Mouse (Mus musculus): ENCODE measurements around the gene Kif6.

Kif6 gene

DNA sequence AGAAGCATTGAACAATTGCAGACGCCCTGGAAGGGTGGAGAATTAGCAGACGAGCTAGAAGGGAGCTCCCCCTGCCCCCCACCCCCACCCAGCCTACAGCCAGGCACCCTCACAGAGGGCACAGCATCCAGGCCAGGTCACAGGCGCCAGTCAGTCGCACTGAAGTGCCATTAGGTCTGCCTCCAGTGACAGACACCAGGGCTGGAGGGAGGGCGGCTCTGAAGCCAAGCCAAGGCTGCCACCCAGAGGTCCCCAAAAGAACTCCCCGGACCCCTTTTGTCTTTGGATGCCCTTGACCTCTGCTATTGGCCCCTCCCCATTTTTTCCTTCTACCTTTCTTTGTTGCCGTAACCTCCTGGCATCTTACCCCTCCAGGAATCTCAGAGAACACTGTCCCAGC lies 274.7 kb downstream of the Kif6 start:
- DNase-seq (ENCODE audit: low read depth in 2 of 2, low spot score in 2 of 2), result no peak

DNA sequence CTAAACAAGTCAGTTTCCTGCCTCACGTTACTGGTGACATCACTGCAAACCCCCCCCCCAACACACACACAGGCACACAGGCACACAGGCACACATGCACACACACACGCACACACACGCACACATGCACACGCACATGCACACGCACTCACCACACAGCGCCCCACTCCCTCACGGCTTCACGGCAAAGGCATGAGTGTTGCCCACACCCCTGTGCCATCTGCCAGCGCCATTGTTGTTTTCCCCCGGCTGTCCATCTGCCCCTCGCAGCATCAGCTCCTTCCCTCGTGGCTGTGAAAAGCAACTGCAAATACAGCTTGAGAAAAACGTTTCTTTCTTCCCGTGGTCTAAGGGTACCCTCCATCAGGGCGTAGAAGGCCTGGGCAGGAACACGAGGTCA lies 275.9 kb downstream of the Kif6 start:
- no peak for DNase-seq (ENCODE audit: low read depth in 2 of 2, low spot score in 2 of 2)

DNA sequence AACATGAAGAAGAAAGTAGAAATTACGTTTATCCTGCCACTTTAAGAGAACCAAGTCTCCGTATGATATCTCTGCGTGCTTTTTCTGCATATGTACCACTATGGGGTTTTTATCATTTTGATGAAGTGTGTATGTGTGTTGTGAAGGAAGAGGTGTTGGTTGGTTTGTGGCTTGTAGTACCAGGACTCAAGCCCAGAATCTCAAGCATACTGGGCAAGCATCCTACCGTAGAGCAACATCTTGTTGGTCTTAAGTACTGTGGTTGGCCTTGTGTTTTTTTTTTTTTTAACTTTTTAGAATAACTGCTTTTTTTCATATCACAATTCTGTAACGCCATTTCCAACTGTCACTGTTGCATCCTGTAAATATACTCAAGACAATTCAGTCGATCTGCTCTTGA lies 277.5 kb downstream of the Kif6 start:
- no peak for DNase-seq (ENCODE audit: low read depth in 2 of 2, low spot score in 2 of 2)

DNA sequence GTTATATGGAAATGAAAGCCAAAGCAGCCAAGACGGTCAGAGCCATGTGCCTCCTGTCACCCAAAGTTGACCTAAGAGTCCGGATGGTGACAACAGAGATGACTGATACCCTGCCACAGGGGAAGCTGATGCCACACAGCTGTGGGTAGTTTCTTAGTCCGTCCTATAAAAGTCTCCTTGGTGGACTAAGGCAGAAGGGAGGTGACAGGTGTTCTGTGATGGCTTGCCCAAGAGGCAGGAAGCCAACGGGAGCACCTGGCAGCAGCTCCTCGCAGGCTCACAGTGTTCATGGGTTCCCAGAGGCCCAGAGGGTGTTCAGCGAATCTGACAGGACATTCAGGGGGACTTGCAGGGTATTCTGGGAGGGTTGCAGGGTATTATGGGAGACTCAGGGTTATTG lies 279.5 kb downstream of the Kif6 start:
- no peak for DNase-seq (ENCODE audit: low read depth in 2 of 2, low spot score in 2 of 2)

DNA sequence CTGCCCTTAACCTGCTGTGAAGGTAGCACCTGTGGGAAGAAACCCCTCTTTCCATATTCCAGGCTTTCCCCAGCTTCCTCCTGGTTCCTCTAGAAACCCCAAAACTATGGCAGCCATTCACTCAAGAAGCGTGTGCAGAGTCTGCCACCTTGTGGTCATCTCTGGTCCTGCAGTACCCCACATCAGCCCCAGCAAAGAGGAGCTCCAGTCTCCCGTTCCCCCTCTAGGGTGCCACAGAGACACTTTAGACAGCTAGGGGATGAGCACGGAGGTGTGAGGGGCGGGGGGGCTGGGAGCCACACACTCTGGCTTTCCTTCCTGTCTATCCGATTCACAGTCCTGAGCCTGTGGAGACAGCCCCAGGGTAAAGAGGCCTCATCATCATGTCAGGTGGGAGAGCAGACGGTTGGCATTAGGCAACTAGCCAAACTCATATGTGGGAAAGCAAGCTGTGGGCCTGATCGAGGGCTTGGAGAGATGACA lies 284.0 kb downstream of the Kif6 start:
- DNase-seq (ENCODE audit: low read depth in 2 of 2, low spot score in 2 of 2), result peak; percentile 18 to 20

DNA sequence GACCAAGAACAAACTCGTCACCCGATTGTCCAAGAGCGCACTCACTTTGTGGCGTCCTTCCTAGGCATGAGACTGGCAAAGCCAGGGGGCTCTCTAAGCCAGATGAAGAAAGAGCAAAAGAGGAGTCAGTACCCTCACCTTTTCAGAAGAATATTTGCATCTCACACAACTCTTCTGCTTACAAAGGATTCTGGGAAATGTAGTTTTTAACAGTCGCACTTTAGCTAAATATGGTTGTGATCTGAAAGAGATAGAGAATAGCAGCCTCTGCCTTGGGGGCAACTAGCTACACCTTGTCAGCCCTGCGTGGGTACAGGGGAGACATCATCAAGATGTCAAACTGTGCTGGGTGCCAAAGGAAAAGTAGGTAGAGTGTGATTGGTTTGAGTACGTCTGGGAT lies 287.7 kb downstream of the Kif6 start:
- DNase-seq (ENCODE audit: low read depth in 2 of 2, low spot score in 2 of 2), result no peak

DNA sequence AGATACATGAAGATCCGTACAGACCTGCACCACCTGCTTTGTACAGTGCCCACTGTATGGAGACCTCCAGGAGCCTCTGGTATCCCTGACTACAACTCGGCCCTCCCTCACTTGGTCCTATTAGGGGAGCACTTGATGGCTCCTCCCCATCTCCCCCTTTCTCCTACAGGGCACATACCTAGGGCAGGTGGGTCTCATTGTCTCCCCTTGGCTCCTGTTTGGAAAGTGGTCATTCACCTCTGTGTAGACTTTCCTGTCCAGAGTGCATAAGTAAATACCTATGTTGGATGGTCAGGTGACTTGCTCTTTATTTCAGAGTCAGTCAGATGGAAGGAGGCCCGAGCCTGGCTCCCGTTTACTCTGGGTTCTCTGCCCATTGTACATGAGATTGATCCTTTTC lies 308.5 kb downstream of the Kif6 start:
- DNase-seq (ENCODE audit: low read depth in 2 of 2, low spot score in 2 of 2), result no peak

DNA sequence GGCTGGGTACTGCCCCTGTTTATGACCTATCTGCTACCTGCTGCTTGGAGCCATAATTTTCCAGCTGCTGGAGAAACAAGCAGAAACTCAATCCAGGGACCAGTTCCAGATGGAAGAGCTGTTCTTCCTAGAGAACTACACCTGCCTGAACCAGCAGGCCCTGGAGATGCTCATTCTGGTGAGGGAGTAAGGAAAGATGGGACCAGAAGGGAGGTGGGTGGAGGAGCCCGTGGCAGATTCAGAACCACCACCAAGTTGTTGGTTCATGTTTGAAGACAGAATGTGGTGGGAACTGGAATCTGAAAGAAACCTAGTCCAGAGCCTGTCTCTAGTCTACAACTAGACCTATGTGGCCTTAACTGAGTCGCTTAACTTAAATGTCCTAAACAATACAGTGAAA lies 312.7 kb downstream of the Kif6 start:
- no peak for DNase-seq (ENCODE audit: low read depth in 2 of 2, low spot score in 2 of 2)

DNA sequence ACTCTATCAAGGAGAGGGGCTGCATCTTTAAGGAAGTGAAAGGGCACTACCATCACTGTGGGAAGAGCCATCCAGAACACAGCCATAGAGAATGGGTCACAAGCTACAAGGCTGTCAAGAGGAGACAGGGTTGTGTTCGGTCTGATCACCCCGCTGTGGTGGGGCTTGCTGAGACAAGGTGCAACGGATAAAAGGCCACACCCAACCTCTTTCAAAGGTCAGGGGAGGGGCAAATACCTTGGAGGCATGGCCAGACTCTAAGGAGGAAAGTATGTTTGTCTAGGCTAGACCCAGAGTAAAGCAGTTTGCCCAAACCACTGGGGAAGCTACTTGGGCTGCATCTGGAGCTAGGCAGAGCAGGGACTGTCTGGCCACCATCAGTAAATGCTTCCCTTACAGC lies 318.9 kb downstream of the Kif6 start:
- no peak for DNase-seq (ENCODE audit: low read depth in 2 of 2, low spot score in 2 of 2)

DNA sequence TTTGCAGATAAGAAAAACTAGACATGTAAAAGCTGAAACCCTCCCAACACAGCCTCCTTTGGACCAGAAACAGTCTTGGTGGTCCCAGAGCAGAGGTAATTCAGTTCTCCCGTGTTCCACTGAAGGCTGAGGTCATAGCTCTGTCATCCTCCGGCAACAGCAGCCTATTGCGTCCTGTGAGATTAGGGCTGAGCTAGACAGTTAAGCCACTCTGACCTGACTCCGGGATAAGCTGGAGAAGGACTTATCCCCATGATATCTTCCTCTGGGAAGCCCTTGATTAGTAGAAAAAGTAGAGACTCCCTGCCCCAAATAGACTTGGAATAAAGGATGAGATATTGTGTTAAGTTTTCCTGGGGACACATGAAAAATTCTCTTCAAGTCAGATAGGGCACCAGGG lies 319.6 kb downstream of the Kif6 start:
- DNase-seq (ENCODE audit: low read depth in 2 of 2, low spot score in 2 of 2), result no peak

DNA sequence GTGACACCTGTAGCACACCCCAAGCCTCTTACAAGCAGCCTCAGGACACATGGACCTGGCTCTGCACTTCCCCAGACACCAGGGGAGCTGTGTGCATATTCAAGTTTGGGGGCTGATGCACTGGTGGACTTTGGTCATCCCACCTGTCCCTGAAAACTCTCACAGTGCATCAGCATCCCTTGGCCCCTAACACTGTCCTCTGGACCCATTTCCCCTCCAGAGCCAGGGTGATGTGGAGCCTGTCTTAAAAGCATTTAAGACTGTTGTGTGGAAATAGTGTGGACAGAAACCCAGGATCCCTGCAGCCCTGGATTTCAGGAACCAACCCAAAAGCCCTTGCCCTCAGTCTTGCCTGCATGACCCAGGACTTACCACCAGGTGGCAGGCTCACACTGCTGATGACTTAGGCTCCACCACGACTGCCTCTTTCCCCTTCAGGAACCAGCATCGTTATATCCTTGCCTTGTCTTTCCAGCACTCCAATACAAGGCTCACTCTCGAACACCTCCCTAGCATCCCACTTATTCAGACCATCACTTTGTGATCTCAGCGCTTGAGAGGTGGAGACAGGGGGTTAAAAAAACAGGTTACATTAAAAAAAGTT lies 320.8 kb downstream of the Kif6 start:
- DNase-seq (ENCODE audit: low read depth in 2 of 2, low spot score in 2 of 2), result peak; percentile 37 to 57

DNA sequence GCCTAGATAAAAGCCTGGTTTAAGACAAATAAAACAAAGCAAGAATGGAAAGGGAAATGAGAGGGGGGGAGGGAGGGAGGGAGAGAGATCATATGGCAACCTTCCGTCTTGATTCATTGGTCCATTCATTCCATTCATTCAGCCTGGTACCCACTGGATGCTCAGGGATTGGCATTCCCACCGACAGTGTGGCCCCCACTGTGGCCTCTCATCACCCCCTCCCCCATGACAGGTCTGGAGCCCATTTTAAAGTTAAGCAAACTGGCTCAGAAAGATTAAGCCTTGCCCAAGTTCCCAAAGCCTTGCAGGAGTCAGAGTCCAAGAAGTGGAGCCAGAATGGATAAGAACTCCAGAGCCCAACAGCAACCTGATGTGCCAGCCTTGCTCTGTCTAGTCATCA lies 321.3 kb downstream of the Kif6 start:
- no peak for DNase-seq (ENCODE audit: low read depth in 2 of 2, low spot score in 2 of 2)

DNA sequence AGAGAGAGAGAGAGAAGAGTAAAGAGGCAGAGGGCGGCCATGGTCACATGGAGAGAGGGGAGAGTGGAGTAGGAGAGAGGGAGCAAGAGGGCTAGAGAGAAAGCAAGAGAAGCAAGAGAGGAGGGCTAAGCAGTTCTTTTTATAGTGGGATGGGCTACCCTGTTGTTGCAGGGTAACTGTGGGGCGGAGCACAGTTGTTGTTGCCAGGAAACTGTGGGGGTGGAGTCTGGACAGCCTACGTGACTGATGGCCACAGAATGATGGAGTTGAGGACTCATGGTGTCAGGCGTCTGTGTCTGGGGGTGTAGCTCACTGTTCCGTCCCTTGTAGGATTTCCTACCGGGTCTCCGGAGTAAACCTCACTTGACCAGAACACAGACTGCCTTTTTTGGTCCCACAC lies 324.2 kb downstream of the Kif6 start:
- no peak for DNase-seq (ENCODE audit: low read depth in 2 of 2, low spot score in 2 of 2)

DNA sequence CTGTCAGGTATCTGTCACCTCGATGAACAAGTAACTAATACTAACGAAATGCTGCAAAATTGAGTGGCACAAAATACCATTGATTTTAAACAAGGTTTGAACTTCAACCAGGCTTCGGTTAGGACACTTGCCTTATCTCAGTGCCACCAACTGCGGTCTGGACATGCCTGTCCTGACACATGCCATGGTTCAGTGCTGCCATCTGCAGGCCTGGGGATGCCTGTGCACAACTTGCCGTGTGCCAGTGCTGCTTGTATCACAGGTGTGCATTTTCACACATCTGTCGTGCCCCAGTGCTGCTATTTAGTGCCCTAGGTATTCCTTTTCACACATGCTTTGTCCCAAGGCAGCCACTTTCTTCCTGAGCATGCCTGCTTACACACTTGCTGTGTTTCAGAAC lies 327.7 kb downstream of the Kif6 start:
- no peak for DNase-seq (ENCODE audit: low read depth in 2 of 2, low spot score in 2 of 2)

DNA sequence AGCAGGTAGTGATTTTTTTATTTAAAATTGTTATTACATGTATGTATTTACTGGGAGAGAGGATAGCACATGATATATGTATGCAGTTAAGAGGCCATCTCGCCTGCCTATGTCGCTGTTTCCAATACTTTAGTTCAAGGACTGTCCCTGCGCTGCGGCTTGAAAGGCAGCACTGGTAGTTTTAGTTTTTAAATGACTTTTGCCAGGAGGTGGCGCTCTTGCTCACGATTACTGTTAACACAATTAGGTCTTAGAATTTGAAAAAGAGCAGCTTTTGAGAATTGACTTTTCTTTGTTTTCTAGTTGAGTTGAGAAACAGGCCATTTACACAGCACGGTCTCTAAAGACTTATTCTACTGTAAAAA lies 336.5 kb downstream of the Kif6 start:
- DNase-seq (ENCODE audit: low read depth in 2 of 2, low spot score in 2 of 2), result peak; percentile 68 to 79

DNA sequence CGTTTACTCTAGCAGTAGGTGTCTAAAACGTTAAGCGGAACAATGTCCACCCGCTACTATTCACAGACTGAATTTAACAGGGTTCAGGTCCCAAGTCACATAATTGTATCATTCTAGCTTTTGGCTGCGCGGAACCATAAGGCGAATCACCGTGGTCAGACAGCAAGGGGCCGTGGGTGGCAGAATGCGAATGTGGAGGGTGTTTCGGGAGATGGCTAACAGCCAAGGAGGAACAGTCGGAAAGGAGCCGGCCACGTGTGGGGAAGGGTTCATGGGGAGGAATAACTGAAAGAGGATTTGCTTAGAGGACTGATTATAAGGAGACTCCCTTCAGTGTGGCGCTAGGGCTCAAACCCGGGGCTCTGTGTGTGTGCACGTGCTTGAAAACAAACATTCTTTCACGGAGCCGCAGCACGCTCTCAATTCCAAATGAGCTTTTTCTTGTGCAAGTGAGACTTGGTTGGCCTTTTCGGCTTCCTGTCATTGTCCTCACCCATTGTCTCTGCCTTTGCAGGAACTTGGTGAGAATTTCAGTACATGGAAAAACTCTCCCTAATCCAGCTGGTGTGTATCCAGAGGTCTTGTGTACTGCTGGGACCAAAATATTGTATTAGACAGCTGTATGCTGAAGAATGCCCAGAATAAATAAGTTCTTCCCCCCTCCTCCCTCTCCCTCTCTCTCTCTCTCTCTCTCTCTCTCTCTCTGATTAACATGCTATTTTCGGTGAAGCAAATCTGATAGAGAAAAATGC lies 337.1 kb downstream of the Kif6 start:
- no peak for DNase-seq (ENCODE audit: low read depth in 2 of 2, low spot score in 2 of 2)

DNA sequence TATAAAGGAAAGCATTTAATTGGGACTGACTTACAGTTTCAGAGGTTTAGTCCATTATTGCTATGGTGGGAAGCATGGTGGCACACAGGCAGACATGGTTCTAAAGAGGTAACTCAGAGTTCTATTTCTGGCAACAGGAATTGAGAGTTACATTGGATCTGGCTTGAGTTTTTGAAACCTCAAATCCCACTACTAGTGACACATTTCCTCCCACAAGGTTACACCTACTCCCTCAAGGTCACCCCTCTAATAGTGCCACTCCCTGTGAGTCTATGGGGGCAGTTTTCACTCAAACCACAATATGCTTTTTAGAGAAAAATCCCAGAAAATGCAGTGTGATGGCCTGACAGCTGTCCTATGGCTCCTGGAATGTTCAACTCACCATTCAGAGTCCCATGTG lies 344.1 kb downstream of the Kif6 start:
- no peak for DNase-seq (ENCODE audit: low read depth in 2 of 2, low spot score in 2 of 2)
